Mouse (Mus musculus) fat pad, adult 2 months (tissue): ENCODE data around the gene Ctnnbip1.

Experiments used
- DNase-seq: peaks from one replicate; pipeline ENCODE4 v3.0.0-alpha.2; 2011; ENCODE audit warnings: low read depth, low spot score; ENCODE audit errors: extremely low read depth

Ctnnbip1 gene

GRCm38 (mm10) chr4:149586044-149586782, 68.2 kb downstream of the Ctnnbip1 start, which contains the start of gene Clstn1:
Gene Clstn1, plus strand, starts transcription at chr4:149586468.
- DNase-seq = no peak

- DNase-seq = no peak
Observed at GRCm38 (mm10) chr4:149586783-149587595, 69.0 kb downstream of the Ctnnbip1 start.

- DNase-seq = no peak
Observed at GRCm38 (mm10) chr4:149587596-149588168, 69.6 kb downstream of the Ctnnbip1 start.

- DNase-seq = no peak
Observed at GRCm38 (mm10) chr4:149590200-149590599, 72.2 kb downstream of the Ctnnbip1 start.

- no peak for DNase-seq
Observed at GRCm38 (mm10) chr4:149591486-149591885, 73.5 kb downstream of the Ctnnbip1 start.

- DNase-seq = peak; percentile 33
Observed at GRCm38 (mm10) chr4:149594913-149595581, 77.0 kb downstream of the Ctnnbip1 start.

GRCm38 (mm10) chr4:149597641-149598208, 79.7 kb downstream of the Ctnnbip1 start:
- peak; percentile 56 for DNase-seq

GRCm38 (mm10) chr4:149599549-149599948, 81.5 kb downstream of the Ctnnbip1 start:
- DNase-seq = no peak

- DNase-seq = no peak
Observed at GRCm38 (mm10) chr4:149600130-149600529, 82.1 kb downstream of the Ctnnbip1 start.

- no peak for DNase-seq
Observed at GRCm38 (mm10) chr4:149601484-149601883, 83.4 kb downstream of the Ctnnbip1 start.

GRCm38 (mm10) chr4:149602236-149602635, 84.2 kb downstream of the Ctnnbip1 start:
- no peak for DNase-seq

GRCm38 (mm10) chr4:149603860-149604259, 85.8 kb downstream of the Ctnnbip1 start:
- no peak for DNase-seq

GRCm38 (mm10) chr4:149604518-149604917, 86.5 kb downstream of the Ctnnbip1 start:
- no peak for DNase-seq

GRCm38 (mm10) chr4:149606056-149606455, 88.0 kb downstream of the Ctnnbip1 start:
- no peak for DNase-seq

GRCm38 (mm10) chr4:149606766-149607358, 88.8 kb downstream of the Ctnnbip1 start:
- DNase-seq = no peak

- DNase-seq = no peak
Observed at GRCm38 (mm10) chr4:149607591-149608308, 89.7 kb downstream of the Ctnnbip1 start.

GRCm38 (mm10) chr4:149608309-149608638, 90.2 kb downstream of the Ctnnbip1 start:
- no peak for DNase-seq

- no peak for DNase-seq
Observed at GRCm38 (mm10) chr4:149609256-149610025, 91.4 kb downstream of the Ctnnbip1 start.

- DNase-seq = no peak
Observed at GRCm38 (mm10) chr4:149611376-149612044, 93.5 kb downstream of the Ctnnbip1 start.
